Mouse (Mus musculus) gastrocnemius, adult 18-20 months (tissue): ENCODE data around the gene Deaf1. TPM values are rescaled to one million over a fixed set of nuclear protein-coding genes. Genes with fewer than 3 reads are reported as not detected.

ENCODE experiments used
- DNase-seq: peaks from one replicate; pipeline ENCODE4 v3.0.0; 2021; ENCODE audit warnings: low spot score
- total RNA-seq, 2 experiments: library from RNA; stranded (reverse); gene quantifications; 2 replicates each; pipeline ENCODE4 v1.2.3; 2021

Gene Deaf1
- total RNA-seq, 2 experiments from 2014 or later, result 8.9 to 13.2 TPM

- no peak for DNase-seq
Measured at GRCm38 (mm10) chr7:141340023-141340422, 12.5 kb upstream of the Deaf1 start.

GRCm38 (mm10) chr7:141339215-141339920 lies 11.9 kb upstream of the Deaf1 start:
- DNase-seq, result no peak

DNA sequence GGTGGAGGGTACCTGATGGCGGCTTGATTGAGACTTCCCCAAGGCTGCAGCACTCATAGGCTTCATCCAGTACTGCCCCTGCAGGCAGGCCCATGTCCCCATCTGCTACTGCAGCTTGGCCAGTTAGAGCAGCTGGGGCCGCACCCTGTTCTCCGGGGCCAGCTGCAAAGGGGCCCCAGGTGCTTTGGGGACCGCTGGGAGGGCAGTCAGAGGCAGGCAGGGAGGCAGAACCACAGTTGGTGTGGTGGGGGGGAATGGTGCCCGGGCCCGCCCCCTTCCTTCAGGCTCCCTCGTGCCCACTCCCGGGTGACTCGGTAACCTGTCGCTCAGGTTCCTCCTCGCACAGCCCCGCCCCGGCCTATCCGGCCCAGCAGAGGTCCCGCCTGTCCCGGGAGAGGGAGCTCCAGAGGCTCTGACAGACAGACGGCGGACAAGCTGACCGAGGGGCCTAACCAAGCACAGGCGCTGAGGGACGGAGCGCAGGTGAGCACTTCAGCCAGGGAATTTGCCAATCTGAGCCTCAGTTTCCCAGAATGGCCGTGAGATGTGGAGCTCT lies 11.2 kb upstream of the Deaf1 start, which contains the start of gene Eps8l2:
Gene Eps8l2, plus strand, starts transcription at position 305 of the 556 bp plus-strand sequence.
- DNase-seq, result no peak

DNA sequence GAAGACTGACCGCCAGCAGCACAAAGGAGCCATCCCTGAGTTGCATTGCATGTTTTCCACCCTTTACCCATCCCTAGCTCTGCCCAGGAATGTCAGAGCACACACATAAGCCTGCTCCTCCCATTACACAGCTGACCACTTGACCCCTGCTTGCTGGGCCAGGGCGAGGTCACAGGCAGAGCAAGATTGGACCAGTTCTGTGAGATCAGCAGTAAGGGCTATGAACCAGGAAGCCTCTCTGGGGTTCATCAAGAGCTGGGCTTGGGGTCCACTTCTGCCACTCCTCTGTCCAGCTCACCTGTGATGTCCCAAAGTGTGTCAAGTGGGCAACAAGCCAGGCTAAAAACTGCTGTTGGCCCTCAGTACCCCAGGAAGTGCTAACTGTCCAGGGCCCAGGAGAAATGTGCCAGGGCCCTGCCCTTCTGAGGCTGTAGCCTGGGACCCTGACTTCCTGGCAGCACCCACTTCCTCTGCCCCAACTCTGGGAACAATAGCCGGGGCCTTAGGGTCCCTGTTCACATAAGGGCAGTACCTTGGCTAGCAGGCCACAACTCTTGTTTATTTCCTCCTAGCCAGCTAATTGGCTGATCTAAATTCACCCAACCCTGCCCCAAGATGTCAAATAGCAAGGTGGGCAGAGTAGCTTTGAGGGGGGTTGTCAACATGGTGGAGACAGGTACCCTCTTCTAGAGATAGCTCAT lies 10.4 kb upstream of the Deaf1 start:
- DNase-seq, result no peak

GRCm38 (mm10) chr7:141336296-141336695 lies 8.8 kb upstream of the Deaf1 start:
- no peak for DNase-seq

GRCm38 (mm10) chr7:141335682-141336081 lies 8.2 kb upstream of the Deaf1 start:
- DNase-seq, result no peak

GRCm38 (mm10) chr7:141335044-141335579 lies 7.6 kb upstream of the Deaf1 start:
- no peak for DNase-seq

GRCm38 (mm10) chr7:141331990-141332389 lies 4.5 kb upstream of the Deaf1 start:
- DNase-seq, result no peak

DNA sequence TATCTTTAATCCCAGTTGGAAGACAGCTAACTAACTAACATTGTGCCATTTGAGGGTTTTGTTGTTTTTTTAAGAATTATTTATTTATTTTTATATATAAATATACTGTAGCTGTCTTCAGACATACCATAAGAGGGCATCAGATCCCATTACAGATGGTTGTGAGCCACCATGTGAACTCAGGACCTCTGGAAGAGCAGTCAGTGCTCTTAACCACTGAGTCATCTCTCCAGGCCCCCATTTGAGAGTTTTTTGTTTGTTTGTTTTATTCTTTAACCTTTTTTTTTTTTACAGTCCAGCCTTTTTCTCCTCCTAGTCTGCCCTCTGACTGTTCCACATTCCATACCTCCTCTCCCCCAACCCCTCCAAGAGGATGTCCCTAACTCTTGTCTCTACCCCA lies 3.2 kb upstream of the Deaf1 start:
- no peak for DNase-seq

- DNase-seq, result no peak
Measured at GRCm38 (mm10) chr7:141328373-141328990, 992 bp upstream of the Deaf1 start.

DNA sequence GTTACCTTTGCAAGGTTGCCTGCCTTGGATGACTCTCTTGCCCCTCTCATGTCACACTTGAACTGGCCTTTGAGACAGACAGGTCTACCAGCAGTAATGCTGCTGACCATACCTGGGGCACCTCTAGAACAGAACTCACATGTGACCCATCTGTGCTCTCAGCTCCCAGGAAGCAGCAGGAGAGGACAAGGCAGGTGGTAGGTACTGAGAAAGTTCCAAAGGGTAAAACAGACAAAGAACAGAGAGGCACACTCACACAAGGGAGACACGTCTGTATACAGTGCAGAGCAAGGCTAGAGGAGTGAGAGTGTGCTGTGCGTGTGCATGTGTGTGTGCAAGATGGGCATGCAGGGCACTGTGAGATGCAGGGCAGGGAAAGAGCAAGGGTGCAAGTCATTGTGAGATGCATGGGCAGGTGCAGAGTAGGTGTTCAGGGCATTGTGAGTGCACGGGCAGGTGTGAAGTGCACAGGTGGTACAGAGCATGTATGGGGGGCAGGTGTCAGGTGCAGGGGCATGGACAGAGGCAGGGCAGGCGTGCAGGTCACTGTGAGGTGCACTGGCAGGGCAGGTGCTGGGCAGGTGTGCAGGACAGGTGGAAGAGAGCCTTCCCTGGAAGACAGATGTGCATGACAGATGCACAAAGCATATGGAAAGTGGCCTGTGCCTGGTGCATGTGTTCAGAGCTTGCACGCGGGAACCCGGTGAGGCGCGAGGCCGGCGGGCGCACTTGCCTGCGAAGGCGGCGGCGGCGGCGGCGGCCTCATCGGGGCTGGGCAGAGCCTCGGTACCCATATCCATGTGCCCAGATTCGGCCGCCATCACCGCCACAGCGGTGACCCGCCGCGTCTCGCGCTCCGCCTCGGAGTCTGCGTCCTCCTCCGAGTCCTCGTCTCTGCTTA lies 694 bp downstream of the Deaf1 start:
- no peak for DNase-seq

DNA sequence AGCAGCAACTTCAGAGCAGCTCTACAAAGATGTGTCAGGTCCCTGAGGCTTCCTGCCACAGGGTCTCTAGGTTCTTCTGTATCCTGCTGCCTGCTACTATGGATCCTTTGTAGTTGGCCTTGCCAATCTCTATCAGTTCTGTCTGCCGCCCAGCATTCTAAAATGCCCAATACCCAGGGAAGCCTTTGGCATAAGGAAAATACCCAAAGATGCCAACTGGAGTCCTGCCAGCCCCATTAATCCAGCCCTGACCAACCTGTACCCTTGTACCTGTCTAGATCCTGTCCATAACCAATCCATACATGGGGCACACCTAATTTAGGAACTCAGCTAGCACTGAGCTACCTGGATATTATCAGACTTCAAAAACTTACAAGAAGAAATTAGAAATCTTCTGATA lies 2.8 kb downstream of the Deaf1 start:
- DNase-seq, result no peak

GRCm38 (mm10) chr7:141319446-141319845 lies 8.0 kb downstream of the Deaf1 start:
- no peak for DNase-seq

DNA sequence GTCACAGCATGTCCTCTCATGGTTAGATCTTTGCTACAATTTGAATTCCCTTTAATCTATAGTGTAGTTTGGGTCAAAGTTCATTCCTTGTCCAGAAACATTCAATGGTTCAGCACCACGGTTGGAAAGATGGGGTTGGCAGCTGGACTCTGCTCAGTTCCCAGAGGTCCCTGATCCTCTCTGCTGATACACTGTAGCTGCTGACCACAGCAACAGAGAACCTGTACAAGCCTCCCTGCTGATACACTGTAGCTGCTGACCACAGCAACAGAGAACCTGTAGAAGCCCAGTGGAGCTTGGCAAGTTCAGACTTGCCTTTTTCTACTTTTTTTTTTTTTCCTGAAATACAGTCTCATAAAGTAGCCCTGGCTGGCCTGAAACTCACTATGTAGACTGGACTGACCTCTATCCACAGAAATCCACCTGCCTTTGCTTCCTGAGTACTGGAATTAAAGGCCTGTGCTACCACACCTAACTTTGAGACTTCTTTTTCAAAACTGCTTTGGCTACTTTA lies 9.8 kb downstream of the Deaf1 start:
- DNase-seq, result no peak

- no peak for DNase-seq
Measured at GRCm38 (mm10) chr7:141315974-141316373, 11.5 kb downstream of the Deaf1 start.

- no peak for DNase-seq
Measured at GRCm38 (mm10) chr7:141315076-141315475, 12.4 kb downstream of the Deaf1 start.

DNA sequence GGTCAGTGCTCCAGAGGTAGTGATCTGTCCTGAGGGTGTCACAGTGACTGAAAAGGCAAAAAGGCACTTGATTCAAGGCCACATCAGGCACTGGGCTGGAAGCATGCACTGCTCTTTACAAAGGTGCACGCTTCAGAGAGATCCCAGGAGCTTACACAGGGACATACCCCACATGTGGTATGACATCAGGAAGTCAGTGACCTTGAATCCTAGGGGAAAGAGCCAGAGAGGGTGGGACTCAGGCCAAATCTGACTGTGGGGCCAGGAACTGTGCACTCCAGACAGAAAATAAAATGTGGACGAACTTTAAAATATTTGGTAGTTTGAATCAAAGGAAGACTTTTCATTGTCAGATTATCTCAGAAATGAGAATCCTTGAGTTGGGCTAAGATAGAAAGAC lies 13.1 kb downstream of the Deaf1 start:
- DNase-seq, result no peak

- DNase-seq, result no peak
Measured at GRCm38 (mm10) chr7:141304537-141304936, 23.0 kb downstream of the Deaf1 start.

DNA sequence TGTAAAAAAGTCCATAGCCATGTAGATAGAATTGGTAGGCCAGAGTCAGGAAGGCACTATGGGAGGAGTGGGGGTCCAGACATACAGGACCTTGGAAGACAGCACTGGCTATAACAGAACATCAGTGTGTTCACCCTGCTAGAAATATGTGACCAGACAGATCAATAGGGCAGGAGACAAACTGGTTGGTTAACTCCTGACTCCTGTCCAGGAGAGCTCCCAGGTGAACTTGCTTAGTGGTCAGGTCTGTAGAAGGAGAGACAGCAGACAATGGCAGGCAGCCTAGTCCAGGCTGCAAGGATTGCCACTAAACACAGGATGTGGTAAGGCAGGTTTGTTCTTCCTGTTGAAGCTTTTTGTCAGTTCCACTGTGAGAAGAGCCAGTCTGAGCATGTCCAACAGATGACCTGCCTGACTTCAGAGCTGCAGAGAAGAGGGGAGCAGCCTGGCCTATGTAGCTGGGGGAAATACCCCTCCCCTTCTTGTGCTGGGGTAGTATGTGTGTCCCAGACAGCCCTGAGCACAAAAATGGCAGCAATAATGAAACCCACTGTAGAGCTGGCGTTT lies 24.7 kb downstream of the Deaf1 start:
- DNase-seq, result no peak

- no peak for DNase-seq
Measured at GRCm38 (mm10) chr7:141301386-141301785, 26.1 kb downstream of the Deaf1 start.
